Mouse (Mus musculus) induced T-regulatory cell, adult 2 months (primary cell): ENCODE results near the gene Ilkap.
A peak's percentile ranks its signal among the peaks of the same experiment; 100 is the strongest.

ENCODE experiments used
- DNase-seq: peaks from one replicate; pipeline ENCODE4 v3.0.0-alpha.2; 2012; ENCODE audit warnings: low read depth

Ilkap gene

DNA sequence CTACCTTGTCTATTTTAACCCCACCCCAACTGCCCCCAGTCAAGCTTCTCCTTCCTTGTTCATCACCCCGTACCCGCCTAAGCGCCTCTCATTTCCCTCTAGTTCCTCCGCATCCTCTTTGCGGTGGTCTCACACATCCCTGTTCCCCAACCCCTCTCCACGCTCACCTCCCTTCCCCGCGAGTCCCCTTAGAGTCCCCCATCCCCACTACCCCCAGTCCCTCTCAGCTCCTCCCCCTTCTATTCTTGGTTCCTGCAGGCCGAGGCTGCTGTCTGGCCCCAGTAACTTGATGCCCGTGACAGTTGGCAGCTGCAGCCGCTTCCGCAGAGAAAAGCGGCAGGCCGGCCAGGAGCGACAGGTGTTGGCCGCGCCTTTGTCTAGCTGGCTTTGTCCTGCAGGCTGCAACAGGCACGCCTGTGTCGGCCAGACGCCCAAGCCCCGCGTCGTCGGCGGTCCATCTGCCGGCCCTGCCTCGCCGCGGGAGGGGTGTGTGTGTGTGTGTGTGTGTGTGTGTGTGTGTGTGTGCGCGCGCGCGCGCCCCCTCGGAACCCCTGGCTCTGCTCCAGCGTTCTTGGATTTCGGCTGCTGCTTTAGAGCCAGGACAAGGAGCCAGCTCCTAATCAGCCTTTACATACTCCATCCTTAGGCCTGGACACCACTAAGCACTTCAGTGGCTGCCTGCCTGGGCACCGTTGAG, 15.4 kb upstream of the Ilkap start, which contains the start of gene Hes6:
TSS of gene Hes6 (minus strand) at position 141 of the 697 bp plus-strand sequence.
- DNase-seq, result peak; percentile 65

DNA sequence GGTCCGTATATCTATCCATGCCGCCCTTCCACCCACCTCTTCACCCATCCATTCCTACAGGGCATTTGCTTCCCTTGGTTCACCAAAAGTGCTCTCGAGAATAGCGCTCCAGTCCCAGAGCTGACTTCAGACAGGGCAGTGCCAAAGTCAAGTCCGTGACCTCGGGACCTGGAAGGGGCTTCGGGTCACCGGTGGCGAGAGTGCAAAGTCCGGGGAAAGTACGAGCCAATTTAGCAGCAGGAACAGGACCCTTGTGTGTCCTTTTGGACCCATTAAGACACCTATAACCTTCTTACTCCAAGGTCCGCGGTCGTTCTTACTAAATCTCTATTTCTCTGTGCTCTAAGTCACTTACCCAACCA, 14.9 kb upstream of the Ilkap start:
- no peak for DNase-seq

DNA sequence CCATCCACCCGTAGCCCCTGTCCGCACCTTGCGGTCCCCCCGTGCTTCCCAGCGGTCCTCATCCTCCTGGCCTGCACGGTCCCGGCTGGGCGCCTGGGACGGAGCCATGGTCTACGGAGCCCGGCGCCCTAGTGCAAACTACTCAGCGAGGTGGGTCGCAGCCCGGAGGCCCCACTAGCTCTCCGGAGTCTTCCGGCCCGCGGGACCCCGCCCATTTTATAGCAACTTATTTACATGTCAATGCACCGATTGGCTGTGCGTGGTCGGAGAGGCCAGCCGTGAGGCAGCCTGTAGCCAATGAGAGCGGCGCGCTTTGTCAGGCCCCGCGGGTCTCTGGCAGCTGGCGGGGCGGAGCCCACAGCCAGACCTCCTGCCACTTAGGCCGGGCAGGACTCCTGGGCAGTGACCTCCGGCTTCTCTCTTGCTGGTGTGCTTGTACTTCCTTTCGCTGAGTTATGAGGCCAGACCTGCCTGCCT, 14.5 kb upstream of the Ilkap start:
- peak; percentile 96 for DNase-seq

DNA sequence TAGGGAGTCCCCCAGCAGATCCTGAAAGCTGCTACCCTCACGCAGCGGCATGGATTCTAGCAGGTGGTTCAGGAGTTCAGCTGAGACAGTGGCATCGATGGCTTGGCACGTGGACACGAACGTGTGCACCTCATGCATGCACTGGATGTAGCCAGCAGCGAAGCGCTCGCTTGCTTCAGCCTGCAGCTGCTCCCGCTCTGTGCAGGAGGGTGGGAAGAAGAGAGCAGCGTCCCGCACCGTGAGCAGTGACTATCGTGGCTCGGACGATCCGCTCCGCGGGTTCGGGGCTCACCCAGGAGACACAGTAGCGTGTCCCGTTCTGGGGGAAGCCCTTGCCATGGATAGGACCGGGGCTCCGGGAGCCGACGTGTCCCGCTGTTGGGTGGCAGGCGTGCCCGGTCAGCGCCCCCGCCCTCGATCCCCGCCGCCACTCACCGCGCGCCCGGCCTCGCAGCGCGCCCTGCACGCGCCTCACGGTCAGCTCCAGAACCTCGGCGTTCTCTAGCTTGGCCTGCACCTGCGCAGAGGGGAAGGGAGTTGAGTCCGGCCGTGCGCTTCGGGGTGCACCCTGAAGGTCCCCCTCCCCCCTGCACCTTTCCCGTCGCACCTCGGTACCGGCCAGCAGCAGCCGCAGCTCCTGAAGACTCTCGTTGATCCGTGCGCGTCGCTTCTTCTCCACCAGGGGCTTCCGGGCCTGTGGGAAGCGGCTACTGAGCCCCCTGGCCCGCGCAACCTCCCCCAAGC, 13.8 kb upstream of the Ilkap start:
- DNase-seq, result no peak

DNA sequence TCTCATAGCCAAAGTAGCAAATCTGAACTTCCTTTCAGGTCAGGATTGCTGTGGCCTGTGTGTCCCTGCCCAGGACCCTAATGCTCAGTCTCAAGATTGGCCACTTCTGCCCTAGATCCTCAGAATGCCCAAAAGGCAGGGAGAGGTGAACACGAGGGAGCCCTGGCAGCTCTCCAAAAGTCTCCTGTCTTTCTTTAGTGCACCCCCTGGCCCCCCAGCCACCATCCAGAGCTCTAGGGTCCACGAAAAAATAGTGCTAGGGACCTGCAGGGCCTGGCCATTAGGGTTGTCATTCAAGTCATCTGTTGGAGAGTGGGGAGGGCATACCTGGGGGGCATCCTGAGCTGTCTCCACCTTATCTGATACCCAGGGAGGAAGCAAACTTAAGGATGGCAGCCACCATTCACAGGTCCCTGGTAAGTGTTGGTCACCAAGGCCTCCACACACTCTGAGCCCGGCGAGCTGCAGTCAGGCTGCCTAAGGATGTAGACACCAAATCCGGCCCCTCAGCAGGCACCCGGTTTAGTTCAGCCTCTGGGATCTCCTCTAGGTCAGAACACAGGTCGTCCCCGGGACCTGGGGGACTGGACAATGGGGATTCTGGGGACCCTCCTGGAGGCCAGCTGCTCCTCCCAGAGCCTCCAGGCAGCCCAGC, 13.1 kb upstream of the Ilkap start:
- no peak for DNase-seq

DNA sequence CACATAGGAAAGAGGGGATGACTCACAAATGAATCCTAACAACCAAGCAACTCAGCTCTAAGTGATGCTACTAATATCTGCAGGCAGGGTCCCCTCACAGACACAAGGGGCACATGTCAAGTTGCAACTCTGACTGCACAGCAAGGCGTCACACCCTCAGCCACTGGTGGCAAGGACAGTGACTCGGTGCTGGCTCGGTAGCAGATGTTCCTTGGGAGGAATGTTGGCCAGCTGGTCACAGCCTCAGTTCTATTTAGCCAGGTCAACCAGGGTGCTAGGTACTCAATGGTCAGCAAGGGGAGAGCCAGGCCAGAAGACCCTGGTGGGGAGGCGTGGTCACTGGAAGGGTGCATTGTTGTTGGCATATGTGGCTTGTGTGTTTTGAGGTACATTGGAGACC, 9.2 kb upstream of the Ilkap start:
- DNase-seq, result no peak

DNA sequence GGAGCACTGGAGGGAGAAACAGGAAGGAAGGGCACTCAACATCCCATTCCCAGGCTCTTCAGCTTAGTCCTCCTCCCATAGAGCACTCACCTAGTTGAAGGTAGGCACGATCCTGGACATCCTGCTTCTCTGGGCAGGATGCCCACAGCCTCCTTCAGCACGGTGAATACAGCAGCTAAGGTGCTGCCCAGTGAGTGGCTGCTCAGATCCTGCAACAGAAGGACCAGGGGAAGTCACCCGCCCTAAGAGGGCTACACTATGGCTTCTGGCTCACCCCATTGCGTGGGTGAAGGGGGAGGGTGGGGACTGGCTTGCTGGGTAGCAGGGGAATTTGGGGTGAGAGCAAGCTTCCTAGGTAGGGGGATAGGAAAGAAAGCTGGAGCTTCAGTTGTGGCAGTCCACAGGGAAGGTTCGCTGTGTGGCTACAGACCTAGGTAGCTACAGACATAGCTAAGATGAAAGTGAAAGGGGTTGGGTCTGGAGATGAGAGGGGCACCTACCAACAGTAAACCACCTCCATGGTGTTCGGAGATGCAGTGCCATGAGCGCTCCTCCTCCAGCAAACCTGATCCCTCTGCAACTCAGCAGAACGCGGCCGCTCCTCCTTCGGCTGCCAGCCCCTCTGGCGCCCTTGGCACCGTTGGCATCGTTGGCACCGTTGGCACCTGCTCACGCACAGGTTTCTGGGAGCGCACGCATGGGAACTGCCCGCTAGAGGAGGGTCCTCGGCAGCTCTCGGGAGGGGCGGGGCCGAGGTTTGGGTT, 7.0 kb upstream of the Ilkap start:
- peak; percentile 39 for DNase-seq

DNA sequence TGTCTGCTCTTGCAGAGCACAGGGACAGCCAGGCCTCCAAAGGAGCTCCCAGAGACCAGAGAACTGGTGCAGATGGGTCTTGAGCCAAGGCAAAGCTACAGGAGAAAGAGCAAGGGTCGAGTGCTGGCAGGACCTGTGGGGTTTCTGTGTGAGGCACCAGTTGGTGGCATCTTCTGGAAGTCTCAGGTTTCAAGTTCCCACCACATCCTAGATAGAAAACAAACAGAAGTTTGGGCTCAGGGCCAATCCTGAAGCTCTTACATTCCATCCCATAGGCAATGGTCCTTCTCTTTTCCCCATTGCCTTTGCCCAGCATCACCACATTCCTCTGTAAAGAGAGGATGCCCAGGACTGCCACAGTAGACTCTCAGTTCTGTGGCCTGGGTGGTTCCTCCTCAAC, 6.4 kb upstream of the Ilkap start:
- no peak for DNase-seq

DNA sequence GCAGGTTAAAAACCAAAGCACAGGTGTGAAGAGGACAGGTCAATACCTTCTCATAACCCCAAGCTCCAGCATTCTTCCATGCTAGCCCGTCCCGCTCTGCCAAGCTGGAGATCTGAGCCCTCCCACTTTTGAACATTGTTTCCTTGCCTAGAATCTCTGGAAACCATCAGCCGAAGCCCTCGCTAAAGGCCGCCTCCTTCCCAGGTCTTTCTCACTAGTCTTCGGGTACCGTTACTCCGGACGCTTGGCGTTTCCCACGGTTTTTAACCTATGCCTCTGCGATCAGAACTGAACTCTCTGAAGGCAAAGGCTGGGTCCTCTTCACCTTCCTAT, 722 bp downstream of the Ilkap start:
- no peak for DNase-seq

DNA sequence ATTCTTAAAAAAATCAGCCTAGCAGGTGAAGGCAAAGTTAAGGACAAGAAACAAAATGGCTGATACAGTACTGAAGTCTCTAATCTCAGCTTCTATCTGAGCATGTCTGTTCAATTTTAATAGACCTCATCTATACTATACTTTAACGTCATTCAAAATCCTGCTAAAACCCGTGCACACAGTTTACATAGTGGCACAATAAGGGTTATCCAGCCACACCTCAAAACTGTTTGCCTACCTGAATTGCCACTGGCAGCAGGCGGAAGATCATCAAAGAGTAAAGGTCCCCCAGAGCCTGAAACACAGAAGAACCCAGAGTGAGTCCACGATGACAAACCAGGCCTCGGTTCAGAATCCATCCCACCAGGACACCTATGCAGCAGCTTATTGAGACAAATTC, 8.2 kb downstream of the Ilkap start:
- DNase-seq, result no peak

DNA sequence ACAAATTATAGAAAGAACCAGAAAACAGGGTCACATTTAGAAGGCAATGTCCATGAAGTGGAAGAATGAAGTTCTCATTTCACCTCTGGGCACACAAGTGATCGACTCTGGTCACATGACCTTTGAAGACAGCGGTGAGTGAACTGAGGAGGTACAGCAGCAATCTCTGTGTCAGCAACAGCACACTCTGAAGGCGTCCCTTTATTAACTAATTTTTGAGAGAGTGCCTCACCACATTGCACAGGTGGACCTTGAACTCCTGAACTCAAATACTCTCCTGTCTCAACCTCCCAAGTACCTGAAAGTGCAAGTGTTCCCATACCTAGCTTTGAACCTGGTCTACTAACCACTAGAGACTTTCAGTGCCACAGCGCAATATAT, 17.5 kb downstream of the Ilkap start:
- DNase-seq, result no peak

DNA sequence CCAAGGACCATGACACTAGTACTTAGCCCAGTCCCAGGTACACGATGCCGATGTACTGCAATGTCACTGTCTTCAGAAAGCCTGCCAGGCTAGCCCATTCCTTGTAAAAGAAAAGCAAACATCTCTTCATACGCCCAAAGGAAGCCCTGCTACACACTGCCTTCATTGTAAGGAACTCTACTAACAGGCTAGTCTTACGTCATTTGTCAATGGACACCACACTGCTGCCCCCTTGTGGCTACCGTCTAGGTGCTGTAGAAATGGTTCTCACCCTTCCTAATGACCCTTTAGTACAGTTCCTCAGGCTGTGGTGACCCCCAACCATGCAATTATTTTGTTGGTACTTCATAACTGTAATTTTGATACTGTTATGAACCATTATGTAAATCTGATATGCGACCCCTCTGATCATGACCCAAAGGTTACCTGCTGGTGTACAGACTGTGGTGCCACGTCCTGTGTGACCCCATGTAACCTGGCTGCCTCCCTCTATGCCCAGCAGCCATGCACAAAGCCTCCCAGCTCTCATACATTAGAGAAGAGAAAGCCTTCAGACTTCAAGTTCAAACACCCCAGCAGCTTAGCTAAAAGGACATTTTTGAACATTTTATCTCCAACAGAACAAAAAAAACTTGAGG, 18.0 kb downstream of the Ilkap start:
- peak; percentile 83 for DNase-seq

DNA sequence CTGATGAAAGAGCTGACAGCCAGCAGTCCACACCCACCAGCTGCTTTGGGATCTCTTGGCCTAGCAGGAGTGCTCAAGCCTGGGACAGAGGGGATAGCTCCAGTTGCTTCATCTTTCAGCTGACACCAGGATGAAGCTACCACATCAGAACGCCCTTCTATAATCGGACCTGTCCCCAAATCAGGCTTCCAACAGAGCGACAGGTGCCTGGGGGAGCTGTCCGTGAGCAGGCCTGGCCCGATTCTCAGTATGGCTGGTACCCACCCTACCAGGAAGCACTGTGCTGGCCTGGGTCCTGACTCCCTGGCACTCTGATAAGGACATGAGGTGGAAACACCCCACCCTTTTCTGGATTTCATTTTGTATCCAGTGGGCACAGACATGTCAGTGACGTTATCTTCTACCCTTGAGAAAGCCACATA, 25.2 kb downstream of the Ilkap start:
- DNase-seq, result no peak

DNA sequence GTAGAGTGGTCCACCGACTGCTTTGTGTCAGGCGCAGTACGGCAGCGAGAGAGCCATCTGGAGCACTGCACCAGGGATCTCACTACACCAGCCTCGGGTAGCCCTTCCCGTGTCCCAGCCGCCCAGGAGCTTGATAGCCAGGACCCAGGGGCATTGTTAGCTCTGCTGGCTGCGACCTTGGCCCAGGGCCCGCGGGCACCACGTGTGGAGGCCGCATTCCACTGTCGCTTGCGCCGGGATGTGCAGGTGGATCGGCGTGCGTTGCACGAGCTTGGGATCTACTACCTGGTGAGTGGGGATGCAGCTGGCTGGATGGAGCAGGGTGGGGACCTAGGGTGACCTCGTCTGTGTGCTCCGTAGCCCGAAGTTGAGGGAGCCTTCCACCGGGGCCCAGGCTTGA, 28.6 kb downstream of the Ilkap start:
- DNase-seq, result no peak

DNA sequence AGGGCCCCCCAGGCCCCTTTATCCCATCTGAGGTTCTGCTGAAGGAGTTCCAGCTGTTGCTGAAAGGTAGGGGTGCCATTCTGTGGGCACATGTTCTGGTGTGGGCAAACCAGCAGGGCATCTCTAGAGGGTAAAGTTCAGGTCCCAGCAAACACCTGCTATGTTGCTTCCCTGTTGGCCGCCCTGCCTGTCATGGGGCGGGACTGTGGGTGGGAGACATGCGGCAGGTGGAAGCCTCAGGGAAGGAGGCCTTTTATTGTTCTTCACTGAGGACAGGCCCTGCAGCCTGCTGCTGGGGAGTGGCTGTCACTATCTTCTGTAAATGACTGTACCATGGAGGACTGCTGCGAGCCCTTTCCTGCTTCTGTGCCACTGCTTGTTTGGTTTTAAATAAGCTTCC, 29.2 kb downstream of the Ilkap start:
- no peak for DNase-seq

DNA sequence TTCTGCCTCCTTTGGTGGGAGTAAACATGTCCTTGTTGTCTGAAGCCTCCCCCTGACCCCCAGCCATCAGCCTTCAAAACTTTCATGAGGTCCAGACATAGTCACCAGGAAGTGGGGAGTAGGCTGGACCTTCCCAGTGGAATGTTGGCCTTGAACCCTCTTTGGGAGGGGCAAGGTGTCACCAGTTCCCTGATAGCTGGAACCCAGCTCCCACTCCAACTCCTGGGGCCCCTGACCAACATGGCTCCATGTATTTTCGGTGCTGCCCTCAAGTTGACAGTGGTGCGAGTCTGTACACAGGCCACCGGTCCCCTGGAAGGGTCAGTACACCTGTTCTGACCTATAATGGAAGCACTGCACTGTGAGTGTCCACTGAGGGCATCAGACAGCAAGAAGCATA, 31.3 kb downstream of the Ilkap start:
- DNase-seq, result no peak

DNA sequence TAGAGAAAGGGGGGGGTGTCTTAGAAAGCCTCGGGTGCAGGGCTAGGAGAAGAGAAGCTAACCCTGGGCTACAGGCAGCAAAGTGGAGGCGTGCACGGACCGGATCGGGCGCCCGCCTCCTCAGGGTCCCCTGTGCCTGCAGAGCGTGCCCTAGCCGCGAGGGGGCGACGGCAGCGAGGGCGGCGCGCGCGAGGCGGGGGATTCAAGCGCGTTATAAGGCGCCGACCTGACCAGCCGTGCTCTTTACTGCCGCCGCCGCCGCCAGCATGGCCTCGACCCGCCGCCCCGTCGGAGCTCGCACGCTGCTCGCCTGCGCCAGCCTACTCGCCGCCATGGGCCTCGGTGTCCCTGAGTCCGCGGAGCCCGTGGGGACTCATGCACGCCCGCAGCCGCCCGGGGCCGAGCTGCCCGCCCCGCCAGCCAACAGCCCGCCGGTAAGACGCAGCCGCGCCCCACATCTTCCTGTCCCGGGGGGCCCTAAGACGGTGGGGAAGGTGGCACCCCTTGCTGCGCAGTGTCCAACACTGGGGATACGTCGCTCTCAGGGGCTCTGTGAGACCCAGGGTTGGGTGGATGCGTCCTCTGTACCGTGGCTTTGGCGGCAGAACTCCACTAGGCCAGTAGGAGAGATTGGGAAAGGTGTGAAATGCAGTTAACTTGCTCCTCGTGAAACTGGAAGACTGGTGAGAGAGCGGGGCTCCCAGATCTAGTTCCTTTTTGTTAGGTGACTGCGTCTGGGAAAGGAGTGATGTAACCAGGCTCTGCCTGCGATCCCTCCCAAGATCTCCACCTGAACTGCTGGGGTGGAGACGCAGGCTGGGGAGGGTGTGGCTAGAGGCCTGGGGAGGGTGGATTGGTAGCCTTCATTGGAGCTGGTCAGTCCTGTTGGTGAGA, 32.2 kb downstream of the Ilkap start, which contains the start of gene Erfe:
TSS of gene Erfe (plus strand) at position 216 of the 894 bp plus-strand sequence.
- peak; percentile 81 for DNase-seq

DNA sequence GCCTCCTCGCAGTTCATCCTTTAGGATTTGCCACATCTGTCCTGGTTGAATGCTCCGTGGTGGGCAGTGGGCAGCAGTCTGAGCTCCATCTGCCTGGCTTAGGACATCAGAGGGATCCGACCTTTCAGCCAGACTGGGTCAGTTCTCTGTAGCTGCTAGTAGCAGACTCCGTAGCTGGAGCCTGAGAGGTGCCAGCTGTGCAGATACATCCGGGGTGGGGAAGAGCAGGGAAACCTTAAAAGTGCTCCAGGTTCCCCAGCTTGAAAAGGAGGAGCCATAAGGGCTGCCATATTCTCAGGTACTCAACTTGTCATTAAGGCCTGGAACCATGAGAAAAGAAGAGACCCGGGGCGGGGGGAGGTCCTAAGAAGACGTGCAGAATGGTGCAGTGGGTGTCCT, 32.8 kb downstream of the Ilkap start:
- no peak for DNase-seq

DNA sequence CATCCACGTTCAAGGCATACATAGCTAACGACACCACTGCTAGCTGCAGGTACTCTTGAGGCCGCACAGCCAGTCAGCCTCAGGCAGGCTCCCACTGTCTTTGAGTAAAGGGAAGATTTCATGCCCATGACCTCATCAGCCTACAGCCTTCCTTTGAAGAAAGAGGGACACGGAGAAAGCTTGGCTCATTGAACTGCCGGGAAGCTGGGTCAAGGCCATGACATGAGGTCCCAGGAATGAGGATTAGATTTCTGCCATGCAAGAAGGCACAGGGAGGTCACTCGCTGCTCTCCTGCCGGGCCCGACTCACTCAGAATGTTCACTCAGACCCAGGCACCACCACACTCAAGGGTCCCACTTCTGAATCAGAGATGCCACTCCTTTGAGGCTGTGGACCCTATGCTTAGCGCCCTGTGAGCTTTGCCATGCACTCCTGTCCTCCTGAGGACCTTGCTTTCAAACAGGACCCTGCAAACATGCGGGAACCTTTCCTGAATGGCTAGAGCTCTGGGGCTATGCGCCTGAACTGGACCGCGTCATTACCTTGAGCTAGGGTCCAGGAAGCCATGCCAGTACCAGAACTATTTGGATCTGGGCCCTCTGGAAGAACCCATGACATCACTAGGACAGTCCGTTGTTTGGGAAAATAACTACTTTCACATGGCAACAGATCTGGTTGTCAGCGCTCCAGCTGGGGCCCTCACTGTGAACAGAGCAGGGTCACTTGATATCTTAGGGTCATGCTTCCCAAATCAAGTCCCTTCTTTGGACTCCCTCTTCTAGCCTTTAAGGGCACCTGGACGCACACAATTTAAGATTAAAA, 33.6 kb downstream of the Ilkap start:
- DNase-seq, result no peak

DNA sequence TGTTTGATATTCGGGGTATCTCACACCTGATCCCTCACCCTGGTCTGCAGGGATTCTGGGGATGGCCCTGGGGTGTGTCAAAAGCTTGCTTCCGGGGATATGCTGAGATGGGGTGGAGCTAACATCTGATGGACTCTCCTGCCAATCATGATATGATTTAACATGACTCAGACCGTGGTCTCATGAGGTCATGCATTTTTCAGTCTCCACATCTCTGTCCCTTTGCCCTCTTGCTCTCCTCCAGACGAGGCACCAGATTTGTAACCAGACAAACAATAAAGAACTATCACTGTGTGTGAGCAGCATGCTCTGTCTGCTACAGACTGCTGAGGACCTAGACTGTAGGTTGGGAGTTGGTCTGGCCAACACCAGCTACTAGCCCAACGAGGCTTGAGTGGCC, 36.5 kb downstream of the Ilkap start:
- no peak for DNase-seq
